Mouse (Mus musculus): ENCODE measurements around the gene Serpina3n. TPM values are rescaled to one million over a fixed set of nuclear protein-coding genes. Genes with fewer than 3 reads are reported as not detected.
A peak's percentile ranks its signal among the peaks of the same experiment; 100 is the strongest.

Serpina3n gene
- polyA plus RNA-seq, 1 experiment = 0.94 TPM

DNA sequence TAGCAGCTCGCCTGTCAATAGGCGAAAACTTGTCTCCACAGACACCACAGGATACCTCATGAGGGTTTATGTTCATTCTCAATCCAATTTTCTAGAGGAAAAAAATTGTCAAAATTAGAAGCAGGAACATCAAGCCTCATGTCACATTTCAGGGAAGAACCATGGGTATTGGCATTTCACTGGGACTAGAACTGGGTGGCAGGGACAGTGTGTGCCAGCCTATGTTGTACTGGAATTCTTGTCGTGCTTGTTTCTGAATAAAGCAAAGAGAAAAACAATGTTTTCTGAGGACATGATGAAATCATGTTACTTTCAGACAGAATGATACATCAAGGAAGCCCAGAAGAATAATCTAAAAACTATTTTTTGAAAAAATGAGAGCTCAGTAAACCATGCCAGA lies 19.1 kb downstream of the Serpina3n start:
- no peaks in the 10 kb centered on the region for H3K36me3 ChIP-seq (ENCODE audit: control insufficient read depth, insufficient read depth, low read length, poor library complexity, severe bottlenecking)
- no peaks in the 10 kb centered on the region for H3K27me3 ChIP-seq (ENCODE audit: control insufficient read depth, insufficient read depth, low read length, poor library complexity, severe bottlenecking)
- H3K4me3 ChIP-seq (ENCODE audit: low read depth, low read length) = no peak overlapping the region
- TF ChIP-seq CTCF (IDR thresholded peaks at IDR 0.05; ENCODE audit: low read depth, low read length) (no peak), POLR2A (IDR thresholded peaks at IDR 0.05; ENCODE audit: insufficient read depth, low read length) (no peak), EP300 (IDR thresholded peaks at IDR 0.05; ENCODE audit: insufficient read depth, low read depth, low read length) (no peak)
- no peaks in the 10 kb centered on the region for H3K9me3 ChIP-seq (replicated peaks; ENCODE audit: control insufficient read depth, insufficient read depth, low read length, poor library complexity, severe bottlenecking)
- no peak overlapping the region for H3K27ac ChIP-seq (ENCODE audit: insufficient read depth, low read length)
- no peak overlapping the region for H3K9ac ChIP-seq (ENCODE audit: low read depth, poor library complexity, severe bottlenecking)
- no peaks in the 10 kb centered on the region for H3K4me1 ChIP-seq (ENCODE audit: control insufficient read depth, insufficient read depth, low read length)

DNA sequence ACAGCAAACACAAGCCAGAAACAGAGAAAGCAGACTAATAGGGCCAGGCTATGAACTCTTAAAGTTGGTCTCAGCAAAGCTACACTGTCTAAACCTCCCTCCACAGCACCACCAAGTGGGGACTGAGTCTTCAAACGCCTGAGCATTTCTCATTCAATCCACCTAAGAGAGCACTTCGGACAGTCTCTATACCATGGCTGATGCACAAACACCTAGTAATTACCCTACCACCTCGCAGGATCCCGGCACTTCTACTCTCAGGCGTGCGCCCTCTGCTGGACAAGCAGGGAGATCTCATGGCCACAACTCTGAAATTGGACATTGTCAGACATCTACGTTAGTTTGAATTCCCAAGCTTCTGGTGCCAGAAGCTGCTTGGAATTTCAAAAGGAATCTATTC lies 20.4 kb downstream of the Serpina3n start:
- Histone ChIP-seq H3K27ac (ENCODE audit: insufficient read depth, low read length) (no peak overlapping the region), H3K36me3 (ENCODE audit: control insufficient read depth, insufficient read depth, low read length, poor library complexity, severe bottlenecking) (no peaks in the 10 kb centered on the region), H3K4me1 (ENCODE audit: control insufficient read depth, insufficient read depth, low read length) (no peaks in the 10 kb centered on the region), H3K9me3 (replicated peaks; ENCODE audit: control insufficient read depth, insufficient read depth, low read length, poor library complexity, severe bottlenecking) (no peaks in the 10 kb centered on the region), H3K27me3 (ENCODE audit: control insufficient read depth, insufficient read depth, low read length, poor library complexity, severe bottlenecking) (no peaks in the 10 kb centered on the region), H3K9ac (ENCODE audit: low read depth, poor library complexity, severe bottlenecking) (no peak overlapping the region), H3K4me3 (ENCODE audit: low read depth, low read length) (no peak overlapping the region)
- TF ChIP-seq EP300 (IDR thresholded peaks at IDR 0.05; ENCODE audit: insufficient read depth, low read depth, low read length) (no peak), CTCF (IDR thresholded peaks at IDR 0.05; ENCODE audit: low read depth, low read length) (peak; percentile 96)

DNA sequence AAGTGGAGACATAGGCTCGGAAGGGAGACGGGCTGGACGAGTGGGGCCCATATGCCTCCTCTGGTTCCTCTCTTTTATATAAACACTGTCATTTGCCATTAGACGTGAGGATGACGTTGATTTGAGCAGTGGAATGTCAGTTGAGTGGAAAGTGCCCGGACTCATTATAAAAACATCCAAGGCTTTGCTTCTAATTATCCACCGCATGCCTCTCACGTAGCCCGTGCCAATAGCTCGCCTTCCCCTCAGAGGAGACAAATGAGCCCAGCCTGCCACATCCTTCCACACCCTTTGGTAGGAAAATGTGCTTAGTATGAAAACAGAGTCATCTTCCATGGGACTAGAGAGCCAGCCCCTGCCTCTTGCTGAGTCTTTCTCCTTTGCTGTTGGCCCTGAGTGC lies 24.8 kb downstream of the Serpina3n start:
- no peak for TF ChIP-seq POLR2A (IDR thresholded peaks at IDR 0.05; ENCODE audit: insufficient read depth, low read length)
- TF ChIP-seq CTCF (IDR thresholded peaks at IDR 0.05; ENCODE audit: low read depth, low read length) = no peak
- no peak for TF ChIP-seq EP300 (IDR thresholded peaks at IDR 0.05; ENCODE audit: insufficient read depth, low read depth, low read length)
- Histone ChIP-seq H3K27me3 (ENCODE audit: control insufficient read depth, insufficient read depth, low read length, poor library complexity, severe bottlenecking) (no peaks in the 10 kb centered on the region), H3K4me1 (ENCODE audit: control insufficient read depth, insufficient read depth, low read length) (no peaks in the 10 kb centered on the region), H3K36me3 (ENCODE audit: control insufficient read depth, insufficient read depth, low read length, poor library complexity, severe bottlenecking) (no peaks in the 10 kb centered on the region), H3K27ac (ENCODE audit: insufficient read depth, low read length) (no peak overlapping the region), H3K9me3 (replicated peaks; ENCODE audit: control insufficient read depth, insufficient read depth, low read length, poor library complexity, severe bottlenecking) (no peaks in the 10 kb centered on the region), H3K4me3 (ENCODE audit: low read depth, low read length) (no peak overlapping the region), H3K9ac (ENCODE audit: low read depth, poor library complexity, severe bottlenecking) (no peak overlapping the region)

DNA sequence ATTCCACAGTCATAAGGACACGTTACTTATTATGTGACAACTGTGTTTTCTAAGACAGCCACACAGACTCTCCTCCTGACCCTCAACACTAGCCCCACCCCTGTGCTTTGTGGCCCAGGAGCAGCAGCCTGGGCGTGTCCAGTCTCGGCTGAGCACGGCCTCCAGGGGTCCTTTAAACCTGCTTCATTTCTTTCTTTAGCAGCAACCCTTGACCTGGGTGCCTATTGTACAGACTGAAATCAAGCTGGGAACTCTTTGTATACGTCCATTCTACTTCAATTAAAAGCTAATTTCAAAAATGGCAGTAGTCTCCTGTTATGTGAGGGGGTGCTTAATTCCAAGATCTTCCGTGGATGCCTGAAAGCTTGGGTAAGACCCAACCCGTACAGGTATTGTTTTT lies 26.7 kb downstream of the Serpina3n start:
- Histone ChIP-seq H3K4me1 (ENCODE audit: control insufficient read depth, insufficient read depth, low read length) (no peaks in the 10 kb centered on the region), H3K36me3 (ENCODE audit: control insufficient read depth, insufficient read depth, low read length, poor library complexity, severe bottlenecking) (no peaks in the 10 kb centered on the region), H3K27ac (ENCODE audit: insufficient read depth, low read length) (no peak overlapping the region), H3K27me3 (ENCODE audit: control insufficient read depth, insufficient read depth, low read length, poor library complexity, severe bottlenecking) (no peaks in the 10 kb centered on the region), H3K9ac (ENCODE audit: low read depth, poor library complexity, severe bottlenecking) (no peak overlapping the region), H3K4me3 (ENCODE audit: low read depth, low read length) (no peak overlapping the region), H3K9me3 (replicated peaks; ENCODE audit: control insufficient read depth, insufficient read depth, low read length, poor library complexity, severe bottlenecking) (no peaks in the 10 kb centered on the region)
- no peak for TF ChIP-seq CTCF (IDR thresholded peaks at IDR 0.05; ENCODE audit: low read depth, low read length)
- peak; percentile 78 for TF ChIP-seq EP300 (IDR thresholded peaks at IDR 0.05; ENCODE audit: insufficient read depth, low read depth, low read length)
- no peak for TF ChIP-seq POLR2A (IDR thresholded peaks at IDR 0.05; ENCODE audit: insufficient read depth, low read length)

DNA sequence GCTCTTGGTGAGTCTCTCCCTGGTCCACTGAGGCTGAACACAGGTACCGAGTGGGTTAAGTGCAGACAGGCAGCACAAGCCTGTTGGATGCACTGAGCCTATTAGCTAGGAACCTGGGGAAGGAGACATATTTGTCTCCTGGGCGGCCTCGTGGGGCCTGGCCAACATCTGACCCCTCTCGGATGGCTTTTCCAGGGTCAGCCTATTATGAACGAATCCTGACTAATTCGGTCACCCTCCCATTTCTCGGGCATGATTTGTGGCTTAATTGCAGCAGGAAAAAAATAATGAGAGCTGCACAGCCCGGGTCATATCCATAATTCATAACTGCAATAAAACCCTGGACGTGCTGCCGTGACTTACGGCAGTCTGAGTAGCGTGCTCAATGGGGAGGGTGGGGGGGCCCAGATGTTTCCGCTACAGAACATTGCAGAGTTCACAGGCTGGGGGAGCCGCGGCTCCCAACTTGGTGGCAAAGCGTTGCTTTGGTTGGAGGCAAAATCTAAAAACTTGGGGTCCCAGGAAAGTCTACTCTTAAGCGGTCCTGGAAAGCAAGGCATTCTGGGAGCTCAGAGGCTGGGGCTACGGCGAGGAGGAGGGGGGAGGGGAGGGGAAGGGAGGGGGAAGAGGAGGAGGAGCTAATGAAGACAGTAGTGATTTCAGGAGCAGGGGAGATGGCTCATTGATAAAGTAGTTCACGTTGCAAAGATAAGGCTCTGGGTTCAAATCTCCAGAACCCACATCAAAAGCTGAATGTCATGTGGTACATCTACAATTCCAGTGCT lies 27.6 kb downstream of the Serpina3n start:
- H3K4me3 ChIP-seq (ENCODE audit: low read depth, low read length) = peak overlapping the region; percentile 49
- peak overlapping the region; percentile 60 for H3K9ac ChIP-seq (ENCODE audit: low read depth, poor library complexity, severe bottlenecking)

DNA sequence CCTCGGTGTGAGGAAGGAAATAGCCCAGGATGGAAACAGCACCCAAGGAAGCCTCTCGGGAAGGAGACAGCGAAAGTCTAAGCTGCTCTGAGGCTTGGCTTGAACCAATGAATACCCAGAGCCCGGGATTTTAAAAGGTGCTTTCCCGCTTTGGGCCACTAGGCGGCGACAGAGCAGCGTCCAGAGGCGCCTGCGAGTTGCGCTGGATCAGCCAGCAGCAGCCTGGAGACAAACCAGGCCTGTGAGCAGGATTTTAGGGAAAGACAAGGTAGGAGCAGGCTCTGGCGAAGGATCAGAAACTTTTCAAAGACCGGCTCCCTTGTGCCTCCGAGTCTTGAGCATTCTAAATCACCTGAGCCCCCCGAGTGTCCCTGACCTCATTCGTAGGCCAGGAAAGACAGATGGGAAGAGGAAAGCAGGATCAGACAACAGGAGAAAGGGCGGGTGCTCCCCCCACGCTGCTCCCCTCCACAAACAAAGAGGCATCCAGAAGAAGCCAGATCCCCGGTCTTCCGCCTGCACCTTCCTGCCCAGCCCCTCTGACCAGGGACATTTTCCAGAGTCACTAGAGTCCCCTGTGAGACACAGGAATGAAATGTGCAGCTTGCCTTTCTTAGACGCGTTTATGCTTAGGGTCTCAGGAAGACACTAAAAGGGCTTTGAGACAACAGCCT lies 33.7 kb downstream of the Serpina3n start:
- H3K27me3 ChIP-seq (ENCODE audit: control insufficient read depth, insufficient read depth, low read length, poor library complexity, severe bottlenecking) = no peaks in the 10 kb centered on the region
- no peaks in the 10 kb centered on the region for H3K36me3 ChIP-seq (ENCODE audit: control insufficient read depth, insufficient read depth, low read length, poor library complexity, severe bottlenecking)
- H3K4me3 ChIP-seq (ENCODE audit: low read depth, low read length) = no peak overlapping the region
- peak; percentile 80 for TF ChIP-seq CTCF (IDR thresholded peaks at IDR 0.05; ENCODE audit: low read depth, low read length)
- 0 out of 2 replicates have a peak, but pooled peaks have one; percentile 17 for TF ChIP-seq EP300 (IDR thresholded peaks at IDR 0.05; ENCODE audit: insufficient read depth, low read depth, low read length)
- no peak for TF ChIP-seq POLR2A (IDR thresholded peaks at IDR 0.05; ENCODE audit: insufficient read depth, low read length)
- no peaks in the 10 kb centered on the region for H3K4me1 ChIP-seq (ENCODE audit: control insufficient read depth, insufficient read depth, low read length)
- H3K9ac ChIP-seq (ENCODE audit: low read depth, poor library complexity, severe bottlenecking) = peak overlapping the region; percentile 29; the same call in 1 of the 2 replicates
- no peak overlapping the region for H3K27ac ChIP-seq (ENCODE audit: insufficient read depth, low read length)
- no peaks in the 10 kb centered on the region for H3K9me3 ChIP-seq (replicated peaks; ENCODE audit: control insufficient read depth, insufficient read depth, low read length, poor library complexity, severe bottlenecking)

More for the DNA sequence above, 27.6 kb downstream of the Serpina3n start:
- Histone ChIP-seq H3K27ac (ENCODE audit: insufficient read depth, low read length) (peak overlapping the region; percentile 17; the same call in 1 of the 2 replicates), H3K4me1 (ENCODE audit: control insufficient read depth, insufficient read depth, low read length) (no peaks in the 10 kb centered on the region), H3K36me3 (ENCODE audit: control insufficient read depth, insufficient read depth, low read length, poor library complexity, severe bottlenecking) (no peaks in the 10 kb centered on the region), H3K9me3 (replicated peaks; ENCODE audit: control insufficient read depth, insufficient read depth, low read length, poor library complexity, severe bottlenecking) (no peaks in the 10 kb centered on the region), H3K27me3 (ENCODE audit: control insufficient read depth, insufficient read depth, low read length, poor library complexity, severe bottlenecking) (no peaks in the 10 kb centered on the region)
- TF ChIP-seq EP300 (IDR thresholded peaks at IDR 0.05; ENCODE audit: insufficient read depth, low read depth, low read length) (no peak), CTCF (IDR thresholded peaks at IDR 0.05; ENCODE audit: low read depth, low read length) (no peak), POLR2A (IDR thresholded peaks at IDR 0.05; ENCODE audit: insufficient read depth, low read length) (no peak)

Measured in ES-Bruce4 (cell line).